Mouse (Mus musculus) spleen, adult 2 months (tissue): ENCODE data around the gene Cacna1h. TPM values are rescaled to one million over a fixed set of nuclear protein-coding genes. Genes with fewer than 3 reads are reported as not detected.

Experiments
- DNase-seq, 2 experiments: peaks; one replicate each; pipeline versions ENCODE4 v3.0.0 to v3.0.0-alpha.2; 2012 to 2021; ENCODE audit warnings: low spot score in 2 of 2, low read depth in 1 of 2
- H3K27ac ChIP-seq: fragments of 200-500 bp; 2 replicates; pipeline ENCODE4 v1.5.1; 2012; ENCODE audit warnings: low read length, inconsistent platforms; ENCODE audit not compliant: insufficient read depth
- H3K27me3 ChIP-seq: fragments of 200-500 bp; 2 replicates; pipeline ENCODE4 v1.6.1; 2012; ENCODE audit warnings: mild to moderate bottlenecking, moderate library complexity, low read length, inconsistent platforms; ENCODE audit not compliant: control insufficient read depth, insufficient read depth
- H3K36me3 ChIP-seq: fragments of 200-500 bp; 2 replicates; pipeline ENCODE4 v1.6.1; 2012; ENCODE audit warnings: mild to moderate bottlenecking, low read length, inconsistent platforms; ENCODE audit not compliant: control insufficient read depth, insufficient read depth
- H3K4me1 ChIP-seq: fragments of 200-500 bp; 2 replicates; pipeline ENCODE4 v1.6.1; 2011; ENCODE audit warnings: inconsistent platforms; ENCODE audit not compliant: control insufficient read depth, insufficient read depth, insufficient read length
- H3K4me3 ChIP-seq: fragments of 200-500 bp; 2 replicates; pipeline ENCODE4 v1.5.1; 2011; ENCODE audit warnings: mild to moderate bottlenecking, inconsistent platforms; ENCODE audit not compliant: insufficient read depth, insufficient read length; ENCODE audit errors: extremely low read depth
- CTCF ChIP-seq: fragments of 200-500 bp; IDR thresholded peaks from 2 replicates; pipeline ENCODE4 v1.5.1; 2011; ENCODE audit warnings: mild to moderate bottlenecking, inconsistent platforms; ENCODE audit not compliant: insufficient read depth, insufficient read length, insufficient replicate concordance; ENCODE audit errors: extremely low read depth
- POLR2A ChIP-seq: fragments of 200-500 bp; IDR thresholded peaks from 2 replicates; pipeline ENCODE4 v1.6.1; 2011; ENCODE audit warnings: low read depth, low read length, inconsistent platforms
- WGBS: fragments of 180-500 bp; shearing (Covaris S2); methylation state at CpG from one replicate; pipeline ENCODE4 v1.1.7; 2018; 5-methylcytosine and 5-hydroxymethylcytosine counted together
- polyA plus RNA-seq: library from polyadenylated mRNA; depleted of rRNA; stranded (reverse); fragments of >200 nt; gene quantifications from 2 replicates; pipeline ENCODE4 v1.2.3, GENCODE M21; 2012

The Cacna1h gene
- polyA plus RNA-seq, 1 experiment: 11.6 TPM

GRCm38 (mm10) chr17:25429886-25430285, 3.7 kb downstream of the Cacna1h start:
- Histone ChIP-seq H3K27ac (no peak overlapping the region), H3K27me3 (peaks cover 17% of the 10 kb centered on the region), H3K4me3 (no peak overlapping the region), H3K4me1 (peaks cover 17% of the 10 kb centered on the region), H3K36me3 (no peaks in the 10 kb centered on the region)
- WGBS: 32% methylated on average over 6 of the region's 6 CpGs
- no peak for DNase-seq
- TF ChIP-seq POLR2A: no peak
- no peak for TF ChIP-seq CTCF

DNA sequence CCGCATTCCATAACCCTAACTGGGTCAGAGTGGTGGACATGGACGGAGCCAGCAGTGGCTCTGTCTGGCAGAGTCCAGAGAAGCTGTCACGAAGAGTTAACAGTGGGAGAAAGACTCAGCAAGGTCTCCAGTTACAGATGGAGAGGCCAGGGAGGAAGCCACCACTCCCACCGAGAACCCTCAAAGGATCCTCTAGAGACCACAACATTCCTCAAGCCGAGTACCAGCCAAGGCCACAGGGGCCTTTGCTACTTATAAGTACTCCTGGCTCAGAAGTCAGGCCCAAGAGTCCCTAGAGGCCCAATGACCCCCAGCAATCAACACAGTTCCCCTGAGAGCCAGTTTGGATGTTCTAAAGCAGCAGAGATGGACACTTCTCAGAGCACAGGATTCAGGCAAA, 4.3 kb downstream of the Cacna1h start:
- Histone ChIP-seq H3K4me1 (peaks cover 17% of the 10 kb centered on the region), H3K27ac (no peak overlapping the region), H3K27me3 (peaks cover 17% of the 10 kb centered on the region), H3K4me3 (no peak overlapping the region), H3K36me3 (no peaks in the 10 kb centered on the region)
- TF ChIP-seq CTCF (no peak), POLR2A (no peak)
- no peak for DNase-seq
- WGBS: 54% methylated on average over 5 of the region's 5 CpGs

- H3K4me1 ChIP-seq: peaks cover 5% of the 10 kb centered on the region; the same call in 1 of the 2 replicates
- no peak overlapping the region for H3K4me3 ChIP-seq
- no peaks in the 10 kb centered on the region for H3K36me3 ChIP-seq
- no peak for DNase-seq
- 63% methylated on average over 10 of the region's 10 CpGs for WGBS
- TF ChIP-seq POLR2A: no peak
- no peak for TF ChIP-seq CTCF
- H3K27me3 ChIP-seq: peaks cover 2% of the 10 kb centered on the region; the same call in 1 of the 2 replicates
- H3K27ac ChIP-seq: no peak overlapping the region
Measured at GRCm38 (mm10) chr17:25427441-25427840, 6.1 kb downstream of the Cacna1h start.

- no peak for DNase-seq
- 67% methylated on average over 2 of the region's 2 CpGs for WGBS
- Histone ChIP-seq H3K4me1 (peaks cover 5% of the 10 kb centered on the region; the same call in 1 of the 2 replicates), H3K36me3 (no peaks in the 10 kb centered on the region), H3K27me3 (no peaks in the 10 kb centered on the region), H3K27ac (no peak overlapping the region), H3K4me3 (no peak overlapping the region)
- TF ChIP-seq CTCF (no peak), POLR2A (no peak)
Measured at GRCm38 (mm10) chr17:25425996-25426395, 7.6 kb downstream of the Cacna1h start.

GRCm38 (mm10) chr17:25424526-25425080, 9.0 kb downstream of the Cacna1h start:
- no peak for DNase-seq
- no peak overlapping the region for H3K27ac ChIP-seq
- TF ChIP-seq POLR2A (no peak), CTCF (no peak)
- no peaks in the 10 kb centered on the region for H3K36me3 ChIP-seq
- no peaks in the 10 kb centered on the region for H3K4me1 ChIP-seq
- 71% methylated on average over 8 of the region's 8 CpGs for WGBS
- no peaks in the 10 kb centered on the region for H3K27me3 ChIP-seq
- H3K4me3 ChIP-seq: no peak overlapping the region

DNA sequence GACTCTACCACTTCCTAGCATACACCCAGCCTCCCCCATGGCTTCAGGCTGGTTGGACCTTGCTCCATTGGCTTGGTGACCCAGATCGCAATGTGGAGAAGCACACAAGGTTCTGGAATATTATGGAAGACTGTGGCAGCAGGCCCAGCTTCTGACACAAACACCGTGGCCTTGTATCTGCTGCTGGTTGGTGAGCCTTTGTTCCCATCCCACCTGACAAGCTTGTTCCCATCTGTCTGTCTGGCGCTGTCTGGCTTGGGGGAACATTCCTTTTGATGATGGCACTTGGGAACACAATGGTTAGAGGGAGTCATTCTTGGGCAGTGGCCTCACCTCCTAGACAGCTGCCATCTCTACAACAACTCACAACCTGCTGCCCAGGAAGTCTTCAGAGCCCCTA, 12.6 kb downstream of the Cacna1h start:
- WGBS: 92% methylated on average over 3 of the region's 3 CpGs
- TF ChIP-seq CTCF (no peak), POLR2A (no peak)
- no peak overlapping the region for H3K4me3 ChIP-seq

GRCm38 (mm10) chr17:25418926-25419325, 14.7 kb downstream of the Cacna1h start:
- WGBS: 48% methylated on average over 9 of the region's 9 CpGs
- no peak for TF ChIP-seq POLR2A
- no peak for TF ChIP-seq CTCF

More for the DNA sequence above, 12.6 kb downstream of the Cacna1h start:
- H3K36me3 ChIP-seq: no peaks in the 10 kb centered on the region
- no peaks in the 10 kb centered on the region for H3K27me3 ChIP-seq
- no peak for DNase-seq
- H3K27ac ChIP-seq: no peak overlapping the region
- no peaks in the 10 kb centered on the region for H3K4me1 ChIP-seq

More at GRCm38 (mm10) chr17:25418926-25419325, 14.7 kb downstream of the Cacna1h start:
- Histone ChIP-seq H3K36me3 (no peaks in the 10 kb centered on the region), H3K27me3 (no peaks in the 10 kb centered on the region), H3K4me1 (no peaks in the 10 kb centered on the region), H3K4me3 (no peak overlapping the region), H3K27ac (no peak overlapping the region)
- no peak for DNase-seq
